Mouse (Mus musculus) liver (tissue): ENCODE measurements around the gene Fndc8.

ENCODE experiments used
- DNase-seq: peaks from one replicate; pipeline ENCODE4 v3.0.0-alpha.2; 2020; ENCODE audit warnings: mixed read lengths

The Fndc8 gene

GRCm38 (mm10) chr11:82870173-82871030, 21.5 kb upstream of the Fndc8 start:
- peak; percentile 71 for DNase-seq

DNA sequence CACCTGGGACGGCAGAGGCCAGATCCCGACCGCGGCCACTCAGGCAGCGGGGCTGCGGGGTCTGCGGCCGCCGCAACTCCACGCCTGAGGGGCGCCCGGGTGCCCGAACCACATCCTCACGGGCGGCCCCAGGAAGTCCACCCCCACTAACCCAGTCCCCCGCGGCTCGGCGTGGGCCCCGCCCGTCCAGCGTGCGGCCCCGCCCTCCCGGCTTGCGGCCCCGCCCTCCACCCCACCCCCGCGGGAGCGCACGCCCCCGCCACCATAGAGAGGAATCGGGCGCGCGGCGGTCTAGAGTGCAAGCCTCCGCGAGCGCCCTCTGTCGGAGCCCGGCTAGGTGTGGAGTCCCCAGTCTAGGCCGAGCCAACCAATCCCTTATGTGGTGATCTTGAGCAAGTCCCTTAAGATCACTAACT, 20.9 kb upstream of the Fndc8 start, which contains the start of gene Rffl:
TSS of gene Rffl (minus strand) at position 180 of the 416 bp plus-strand sequence.
- DNase-seq: peak; percentile 98

DNA sequence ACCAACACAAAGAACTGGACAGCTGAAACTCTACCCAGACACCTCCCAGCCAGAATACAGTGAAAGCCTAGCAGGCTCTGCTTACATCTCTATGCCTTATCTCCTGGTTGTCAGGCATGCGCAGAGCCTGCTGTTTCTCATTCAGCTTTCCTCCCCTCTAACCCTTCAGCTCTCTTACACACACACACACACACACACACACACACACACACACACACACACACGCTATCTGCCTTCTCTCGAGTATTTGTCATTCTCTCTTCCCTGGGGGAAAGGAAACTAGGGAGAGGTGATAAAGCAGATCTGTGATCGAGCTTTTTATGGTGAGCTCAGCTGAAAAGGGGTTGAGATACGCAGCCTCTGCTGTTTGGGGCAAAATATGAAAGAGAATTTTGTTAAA, 17.0 kb upstream of the Fndc8 start:
- DNase-seq: peak; percentile 56

GRCm38 (mm10) chr11:82875631-82876030, 16.3 kb upstream of the Fndc8 start:
- DNase-seq: no peak

DNA sequence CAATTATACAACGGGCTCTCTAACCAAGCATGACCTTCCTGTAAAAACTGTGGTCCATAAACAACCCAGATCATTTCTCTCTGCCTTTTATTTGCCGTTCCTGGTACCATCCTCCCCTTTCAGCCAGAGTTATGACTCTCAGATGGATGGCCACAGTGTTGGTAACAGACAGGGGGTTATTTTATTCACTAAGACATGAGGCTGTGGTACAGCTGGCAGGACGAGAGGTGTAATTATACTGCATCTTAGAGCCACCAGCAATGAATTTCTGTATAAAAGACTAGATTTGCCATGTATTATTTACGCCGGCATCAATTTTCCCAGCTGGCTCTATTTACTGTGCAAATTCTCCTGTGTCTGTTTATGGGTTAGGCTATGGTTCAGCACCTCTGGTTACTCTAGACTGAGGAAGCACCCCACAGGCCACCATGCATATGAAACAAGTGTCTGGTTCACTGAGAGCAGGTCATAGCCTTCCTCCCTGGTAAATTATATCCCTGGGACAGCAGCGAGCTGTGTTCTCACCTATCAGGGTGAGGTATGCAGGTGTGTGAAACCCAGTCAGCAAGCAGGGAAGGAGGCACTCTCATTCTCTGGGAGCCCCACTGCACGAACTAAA, 14.1 kb upstream of the Fndc8 start:
- no peak for DNase-seq

GRCm38 (mm10) chr11:82883180-82883579, 8.7 kb upstream of the Fndc8 start:
- DNase-seq: no peak

DNA sequence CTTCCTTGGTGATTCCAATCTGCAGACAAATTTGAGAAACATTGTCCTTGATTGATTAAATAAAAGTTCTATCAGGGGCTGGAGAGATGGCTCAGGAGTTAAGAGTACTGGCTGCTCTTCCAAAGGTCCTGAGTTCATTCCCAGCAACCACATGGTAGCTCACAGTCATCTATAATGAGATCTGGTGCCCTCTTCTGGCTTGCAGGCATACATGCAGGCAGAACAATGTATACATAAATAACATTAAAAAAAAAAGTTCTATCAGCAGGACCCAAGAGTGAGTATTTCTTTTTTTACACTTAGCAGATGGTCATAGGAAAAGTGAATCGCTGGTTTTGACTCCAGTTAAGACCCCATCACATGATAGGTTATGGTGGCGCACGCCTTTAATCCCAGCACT, 5.4 kb upstream of the Fndc8 start:
- DNase-seq: no peak

DNA sequence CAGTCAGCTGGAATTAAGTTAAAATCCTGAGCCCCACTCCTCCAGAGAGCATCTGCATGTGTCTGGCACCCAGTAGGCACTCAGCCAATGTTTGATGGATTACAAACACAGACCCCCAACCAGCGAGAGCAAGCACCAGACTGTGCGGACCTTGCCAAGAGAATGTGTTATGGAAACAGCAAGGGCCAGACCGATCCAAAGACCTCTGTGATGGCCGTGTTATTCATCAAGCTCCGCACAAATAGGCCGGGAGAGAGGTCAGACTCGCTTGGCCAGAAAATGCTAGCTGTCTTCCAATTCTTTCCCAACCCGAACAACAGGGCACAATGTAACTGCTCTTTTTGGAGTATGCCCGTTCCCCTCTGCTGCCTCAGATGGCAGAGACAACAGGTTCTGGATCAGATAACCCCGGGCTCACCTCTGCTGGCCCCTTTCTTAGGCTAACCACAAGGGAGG, 3.4 kb upstream of the Fndc8 start:
- no peak for DNase-seq

DNA sequence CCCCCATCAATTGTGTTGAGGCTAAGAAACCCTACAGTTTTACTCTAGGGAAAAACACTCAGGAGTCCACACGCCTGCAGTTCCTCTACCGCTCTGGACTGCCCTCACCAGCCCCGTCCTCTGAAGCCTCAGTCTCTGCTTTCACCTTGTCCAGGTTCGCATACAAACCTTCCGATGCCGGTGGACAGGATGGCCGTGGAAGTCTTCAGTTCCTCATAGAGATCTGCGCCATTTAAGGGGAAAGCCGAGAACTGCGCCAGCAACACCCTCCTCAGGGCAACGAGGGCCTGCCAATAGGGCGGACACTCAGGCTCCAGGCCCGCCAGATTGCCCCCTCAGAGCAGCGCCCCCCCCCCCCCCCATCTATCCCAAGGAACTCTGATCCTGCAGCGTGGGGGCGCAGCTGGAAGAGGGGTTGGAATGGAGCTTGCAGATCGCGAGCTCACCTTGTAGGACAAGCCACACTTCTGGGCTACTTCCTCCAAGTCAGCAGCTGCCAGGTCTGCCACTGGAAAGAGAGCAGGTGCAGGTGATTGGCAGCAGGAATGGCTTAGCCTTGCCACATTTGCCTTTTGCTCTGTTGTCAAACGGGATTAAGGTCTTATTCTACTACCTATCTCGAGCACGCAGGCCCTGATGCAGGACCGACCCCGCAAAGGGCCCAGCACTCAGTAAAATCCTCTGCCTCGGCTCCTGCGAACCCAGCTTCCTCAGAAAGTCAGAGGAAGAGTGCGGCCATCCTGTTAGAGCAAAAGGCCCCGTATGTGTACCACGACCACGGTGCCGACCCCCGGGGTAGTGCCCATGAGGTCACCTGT, 2.2 kb upstream of the Fndc8 start:
- DNase-seq: peak; percentile 41

GRCm38 (mm10) chr11:82890342-82890762, 1.6 kb upstream of the Fndc8 start, which contains the start of gene Rad51d:
Gene Rad51d (minus strand): TSS chr11:82890614.
- peak; percentile 96 for DNase-seq

- DNase-seq: no peak
Measured at GRCm38 (mm10) chr11:82897478-82897877, 5.6 kb downstream of the Fndc8 start.

DNA sequence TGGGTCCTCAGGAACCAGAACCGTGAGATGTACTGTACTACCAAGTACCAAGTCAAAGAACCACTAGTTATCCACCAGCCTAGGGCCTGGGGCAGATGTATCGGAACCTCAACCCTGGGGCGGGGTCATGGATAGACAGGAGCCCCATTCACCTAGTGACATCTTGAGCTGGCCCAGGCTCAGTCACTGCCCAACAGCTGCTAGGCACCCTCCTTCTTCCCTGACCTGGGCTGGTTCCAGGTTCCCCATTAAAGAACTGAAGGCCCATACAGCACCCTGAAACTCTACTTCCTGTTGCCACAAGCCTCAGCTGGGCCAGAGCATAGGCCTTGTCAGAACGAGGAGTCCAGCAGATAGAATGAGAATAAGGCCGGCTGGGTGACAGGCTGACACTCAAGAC, 7.8 kb downstream of the Fndc8 start:
- DNase-seq: no peak

DNA sequence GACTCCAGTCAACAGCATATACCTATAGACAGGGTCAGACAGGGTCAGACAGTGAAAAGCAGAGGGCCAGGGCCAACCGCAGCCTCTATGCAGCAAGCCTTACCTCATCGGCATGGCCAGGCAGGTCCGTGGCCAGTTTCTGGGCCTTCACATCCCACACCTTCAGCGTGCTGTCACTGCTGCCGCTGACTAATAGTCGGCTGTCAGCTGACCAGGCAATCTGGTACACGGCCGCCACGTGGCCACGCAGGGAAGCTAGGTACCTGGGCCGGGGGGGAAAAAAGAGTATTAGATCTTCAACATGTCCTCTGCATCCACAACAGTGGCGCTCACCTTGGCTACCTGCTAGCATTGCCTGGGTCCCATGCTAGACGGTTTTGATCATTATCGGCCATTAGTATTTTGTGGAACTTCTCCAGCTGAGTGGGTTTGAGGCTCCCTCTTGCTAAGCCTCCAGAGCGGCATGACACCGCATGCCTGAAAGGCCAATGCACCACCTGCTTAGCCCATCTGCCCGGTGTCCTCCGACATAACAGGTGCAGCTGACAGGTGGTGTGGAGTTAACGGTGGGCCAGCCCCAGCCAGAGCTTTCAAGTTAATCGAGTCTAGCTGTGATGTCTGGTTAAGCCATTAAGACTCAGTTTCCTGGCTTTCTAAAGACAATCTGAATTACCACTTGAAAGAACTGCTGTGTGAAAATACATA, 9.8 kb downstream of the Fndc8 start:
- DNase-seq: no peak

DNA sequence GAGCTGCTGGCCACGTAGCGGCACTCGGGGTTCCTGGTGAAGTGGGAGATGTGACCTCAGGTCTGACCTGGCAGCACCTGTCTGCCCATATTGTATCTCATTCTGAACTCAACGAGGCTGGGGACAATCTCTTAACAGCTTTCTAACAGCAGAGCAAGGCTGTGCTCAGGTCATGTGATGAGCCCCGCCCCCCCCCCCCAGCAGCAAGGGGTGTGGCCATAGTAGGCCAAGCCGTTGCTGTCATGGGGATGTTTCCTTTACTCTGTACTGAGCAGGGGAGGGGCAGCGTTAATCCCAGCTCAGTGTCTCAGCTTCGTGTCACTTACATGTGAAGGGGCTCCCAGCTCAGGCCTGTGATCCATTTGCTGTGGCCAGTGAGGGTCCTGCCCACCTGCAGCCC, 13.0 kb downstream of the Fndc8 start:
- DNase-seq: peak; percentile 39

- no peak for DNase-seq
Measured at GRCm38 (mm10) chr11:82905816-82906215, 13.9 kb downstream of the Fndc8 start.

GRCm38 (mm10) chr11:82907651-82908607, 16.0 kb downstream of the Fndc8 start, which contains the start of gene Nle1:
Gene Nle1 (minus strand): TSS chr11:82908411.
- DNase-seq: peak; percentile 90

DNA sequence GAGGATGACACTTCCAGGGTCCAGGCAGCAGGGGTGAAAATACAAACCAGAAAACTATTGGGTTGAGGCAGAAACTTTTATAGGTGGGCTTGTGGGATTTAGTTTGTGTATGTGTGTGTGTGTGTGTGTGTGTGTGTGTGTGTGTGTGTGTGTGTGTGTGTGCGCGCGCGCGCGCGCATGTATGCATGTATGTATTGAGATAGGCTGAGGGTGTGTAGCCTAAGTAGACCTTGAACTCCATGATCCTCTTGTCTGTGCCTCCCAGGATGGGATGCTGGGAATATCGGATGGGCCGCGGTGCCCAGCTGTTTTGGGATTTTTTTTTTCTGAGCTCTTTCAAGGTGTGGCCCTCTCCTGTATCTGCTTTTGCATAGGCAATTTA, 16.7 kb downstream of the Fndc8 start:
- DNase-seq: no peak

- DNase-seq: no peak
Measured at GRCm38 (mm10) chr11:82910250-82910649, 18.3 kb downstream of the Fndc8 start, which contains the start of gene Unc45b. Gene Unc45b (plus strand): TSS chr11:82910550.

DNA sequence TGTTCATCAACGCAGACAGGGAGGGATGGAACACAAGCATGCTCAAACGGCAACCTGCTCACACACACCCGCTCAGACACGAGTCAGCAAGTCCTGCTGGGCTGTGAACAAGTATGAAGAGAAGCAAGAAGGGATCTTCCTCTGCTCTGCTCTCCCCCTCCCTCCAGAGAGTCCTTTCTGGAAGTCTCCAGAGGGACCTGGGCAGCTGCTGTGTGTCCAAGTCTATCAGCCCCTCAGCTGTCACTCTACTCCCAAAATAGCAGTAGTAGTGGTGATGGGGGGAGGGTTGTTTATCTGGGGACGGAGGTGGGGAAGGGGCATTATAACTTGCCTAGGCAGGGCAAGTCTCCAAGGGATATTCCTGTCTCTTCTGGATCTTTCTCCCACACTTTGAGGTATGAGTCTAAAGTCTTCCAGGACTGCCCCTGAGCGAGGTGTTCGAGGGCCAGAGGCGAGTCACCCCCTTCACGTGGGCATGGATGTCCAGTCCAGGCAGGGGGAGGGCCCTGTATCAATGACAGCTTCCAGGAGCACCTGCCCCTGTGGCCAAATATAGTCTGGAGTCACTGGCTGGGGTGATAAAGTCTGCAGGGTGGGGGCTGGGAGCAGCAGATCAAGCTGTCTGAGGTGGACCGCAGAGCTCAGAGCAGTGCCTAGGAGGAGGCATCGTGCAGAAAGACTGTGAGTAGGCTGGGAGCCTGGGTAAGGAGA, 18.9 kb downstream of the Fndc8 start:
- DNase-seq: no peak

GRCm38 (mm10) chr11:82914711-82915352, 22.9 kb downstream of the Fndc8 start:
- DNase-seq: peak; percentile 74
